Comparison of ENCODE assay signal across 8 mouse cellular contexts in genomic region chr19:5567180-5567533, GRCm38 (mm10). TPM values are rescaled to one million over a fixed set of nuclear protein-coding genes. Genes with fewer than 3 reads are reported as not detected.
DNase-seq lines count a peak whose midpoint lies in the region; ATAC-seq and TF ChIP-seq lines count a peak whose summit lies in the region.

No protein-coding gene starts in this region.

- no peaks in the 10 kb centered on the region for H3K27me3 ChIP-seq in heart, adult 2 months (ENCODE audit: control insufficient read depth, insufficient read depth, low read length)
- H3K27me3 ChIP-seq in CH12.LX (replicated peaks) = peaks cover 34% of the 10 kb centered on the region
- H3K27me3 ChIP-seq in forebrain, embryonic 10.5 days (ENCODE audit: poor library complexity, severe bottlenecking) = peaks cover 66% of the 10 kb centered on the region
- H3K27me3 ChIP-seq in liver, embryonic 13.5 days = peaks cover 51% of the 10 kb centered on the region

- TF ChIP-seq RAD21 in CH12.LX (IDR thresholded peaks at IDR 0.05; ENCODE audit: low read depth, low read length) = no peak

- dilution Hi-C loops in CH12.LX (cut with MboI; ENCODE audit: extremely low pct_ligation_motif_present, extremely low pct_unique_long_range_greater_than_20kb, low sequenced_read_pairs) = no loop called here

- peak overlapping the region; percentile 96 for H3K27ac ChIP-seq in heart, adult 2 months
- peak overlapping the region; percentile 94 for H3K27ac ChIP-seq in CH12.LX (ENCODE audit: insufficient read depth, low read depth)
- H3K27ac ChIP-seq in forebrain, embryonic 10.5 days = peak overlapping the region; percentile 89
- peak overlapping the region; percentile 95 for H3K27ac ChIP-seq in liver, embryonic 13.5 days

- ATAC-seq in liver, embryonic 13.5 days (ENCODE audit: low read depth) = peak; percentile 48

- DNase-seq in heart, adult 2 months = no peak
- DNase-seq in heart, postnatal 14 days = no peak
- no peak for DNase-seq in CH12.LX (ENCODE audit: extremely low read depth)
- DNase-seq in forebrain, embryonic 10.5 days (ENCODE audit: extremely low spot score, low spot score) = no peak
- no peak for DNase-seq in liver, embryonic 13.5 days
- DNase-seq in ovary, postnatal 36 days (ENCODE audit: low spot score) = no peak
- DNase-seq in gastrocnemius, adult 18-20 months (ENCODE audit: low spot score) = no peak
- no peak for DNase-seq in left cerebral cortex, adult 18-20 months (ENCODE audit: low spot score in 2 of 2)

- in situ Hi-C loops in CH12.LX (cut with MboI; ENCODE audit: low pct_ligation_motif_present, low pct_unique_long_range_greater_than_20kb, low sequenced_read_pairs) = no loop called here

- H3K79me2 ChIP-seq in heart, adult 2 months (replicated peaks; ENCODE audit: control insufficient read depth, insufficient read depth, low read length) = peaks cover 1% of the 10 kb centered on the region; the same call in 1 of the 2 replicates
- H3K79me2 ChIP-seq in CH12.LX (replicated peaks; ENCODE audit: control insufficient read depth, extremely low read depth, insufficient read depth, poor library complexity, severe bottlenecking) = 0 out of 2 replicates have a peak, but pooled peaks cover 5% of the 10 kb centered on the region

- H3K4me1 ChIP-seq in heart, adult 2 months (ENCODE audit: control insufficient read depth, insufficient read depth, low read length) = peaks cover 4% of the 10 kb centered on the region; the same call in 1 of the 2 replicates
- peaks cover 7 to 22% of the 10 kb centered on the region in 2 experiments for H3K4me1 ChIP-seq in CH12.LX (ENCODE audit: control insufficient read depth in 1 of 2, insufficient read depth in 2 of 2)
- peaks cover 32% of the 10 kb centered on the region for H3K4me1 ChIP-seq in forebrain, embryonic 10.5 days
- peaks cover 41% of the 10 kb centered on the region for H3K4me1 ChIP-seq in liver, embryonic 13.5 days (replicated peaks)

- no peaks in the 10 kb centered on the region for H3K9me3 ChIP-seq in CH12.LX (replicated peaks; ENCODE audit: low read length)
- H3K9me3 ChIP-seq in forebrain, embryonic 10.5 days = no peaks in the 10 kb centered on the region
- H3K9me3 ChIP-seq in liver, embryonic 13.5 days (replicated peaks) = no peaks in the 10 kb centered on the region

- no peak for TF ChIP-seq POLR2A in heart, adult 2 months (IDR thresholded peaks at IDR 0.05; ENCODE audit: insufficient read depth, low read depth, low read length)
- no peak for TF ChIP-seq POLR2A in CH12.LX (IDR thresholded peaks at IDR 0.05; ENCODE audit: low read depth, low read length)

- H3K4me3 ChIP-seq in heart, adult 2 months = peak overlapping the region; percentile 89
- H3K4me3 ChIP-seq in CH12.LX (replicated peaks in 1 of 3; ENCODE audit: low read depth in 2 of 3, low read length in 2 of 3, poor library complexity in 1 of 3) = peak overlapping the region; percentile 43 to 87 (median 78)
- peak overlapping the region; percentile 82 for H3K4me3 ChIP-seq in forebrain, embryonic 10.5 days
- peak overlapping the region; percentile 85 for H3K4me3 ChIP-seq in liver, embryonic 13.5 days (replicated peaks)

- WGBS in heart, adult 2 months = 2% methylated on average over 26 of the region's 26 CpGs
- 2% methylated on average over 26 of the region's 26 CpGs for WGBS in forebrain, embryonic 10.5 days
- 2% methylated on average over 26 of the region's 26 CpGs for WGBS in liver, embryonic 13.5 days (ENCODE audit: insufficient replicate concordance)

- peak overlapping the region; percentile 84 for H3K4me2 ChIP-seq in CH12.LX (ENCODE audit: insufficient read depth, low read depth, poor library complexity, severe bottlenecking)
- peak overlapping the region; percentile 99 for H3K4me2 ChIP-seq in liver, embryonic 13.5 days

- TF ChIP-seq CTCF in heart, adult 2 months (IDR thresholded peaks at IDR 0.05) = no peak
- no peak for TF ChIP-seq CTCF in CH12.LX (conservative IDR thresholded peaks at IDR 0.05 in 1 of 2, IDR thresholded peaks at IDR 0.05 in 1 of 2; ENCODE audit: low read depth in 2 of 2, low read length in 2 of 2)

- no peak for TF ChIP-seq EP300 in heart, adult 2 months (IDR thresholded peaks at IDR 0.05; ENCODE audit: insufficient read depth, low read depth, low read length)
- TF ChIP-seq EP300 in CH12.LX (IDR thresholded peaks at IDR 0.05; ENCODE audit: low read length) = no peak

- peak overlapping the region; percentile 86 for H3K9ac ChIP-seq in heart, adult 2 months (ENCODE audit: low read depth, low read length)
- H3K9ac ChIP-seq in CH12.LX (ENCODE audit: insufficient read depth, low read depth) = peak overlapping the region; percentile 88
- H3K9ac ChIP-seq in liver, embryonic 13.5 days = peak overlapping the region; percentile 91

- no peaks in the 10 kb centered on the region for H3K36me3 ChIP-seq in heart, adult 2 months (ENCODE audit: control insufficient read depth, insufficient read depth, low read length)
- peaks cover 26 to 31% of the 10 kb centered on the region in 2 experiments for H3K36me3 ChIP-seq in CH12.LX (replicated peaks in 1 of 2; ENCODE audit: control insufficient read depth in 1 of 2, insufficient read depth in 1 of 2, low read length in 1 of 2)
- H3K36me3 ChIP-seq in forebrain, embryonic 10.5 days (replicated peaks) = 0 out of 2 replicates have a peak, but pooled peaks cover 4% of the 10 kb centered on the region
- peaks cover 25% of the 10 kb centered on the region for H3K36me3 ChIP-seq in liver, embryonic 13.5 days

- intact Hi-C loops in heart, adult 2 months (cut with DNase I) = no loop called here
- intact Hi-C loops in heart, postnatal 14 days (cut with DNase I) = loop anchor here (5.0 kb wide), 1 partner anchor 160 kb away; the partner anchor contains the start of genes Ehbp1l1 and Fam89b

TF ChIP-seq in CH12.LX, 34 proteins besides CTCF, POLR2A, EP300 and RAD21:
- no peak for TF ChIP-seq BHLHE40 (IDR thresholded peaks at IDR 0.05; ENCODE audit: low read depth, low read length)
- TF ChIP-seq ZMIZ1 (IDR thresholded peaks at IDR 0.05; ENCODE audit: low read depth, low read length) = 0 out of 2 replicates have a peak, but pooled peaks have one; percentile 20

RNA-seq across cellular contexts. Expression of gene Ap5b1, which starts 0.7 kb away (rescaled TPM):
- total RNA-seq in heart, adult 2 months (2021) = 1 to 10 TPM; 3.0 to 3.3 TPM
- 3.0 and 3.1 TPM in 2 replicates for polyA plus RNA-seq in heart, adult 2 months (2012; rRNA removed)
- 1 to 10 TPM; 2.3 to 3.5 TPM for total RNA-seq in heart, postnatal 14 days (2021)
- total RNA-seq in CH12.LX (2012; rRNA removed) (9.6 and 10.6 TPM in 2 replicates), CH12.LX (2014; rRNA removed) (3.2 and 3.6 TPM in 2 replicates)
- 6.5 and 8.5 TPM in 2 replicates for polyA plus RNA-seq in CH12.LX (2012; ENCODE audit: insufficient read length, low read depth)
- polyA plus RNA-seq in forebrain, embryonic 10.5 days (2016; fragmentation: Nextera tagmentation; extraction: Ambion mirVana) = 2.0 TPM in 2 replicates
- polyA plus RNA-seq in liver, embryonic 13.5 days (2015; fragmentation: Nextera tagmentation; extraction: Ambion mirVana) = 2.3 and 2.9 TPM in 2 replicates
- 1 to 10 TPM; 1.7 to 2.5 TPM for total RNA-seq in gastrocnemius, adult 18-20 months (2021)
- total RNA-seq in left cerebral cortex, adult 18-20 months (2021) = 1 to 10 TPM; 5.7 to 6.1 TPM

RNA-seq across cellular contexts. Expression of gene Ovol1, which starts 6.7 kb away (rescaled TPM):
- total RNA-seq in heart, adult 2 months (2021) = not detected
- 0.04 TPM in 1 of 2 replicates, not detected in the other for polyA plus RNA-seq in heart, adult 2 months (2012; rRNA removed)
- total RNA-seq in heart, postnatal 14 days (2021) = not detected
- total RNA-seq in CH12.LX (2012; rRNA removed) (not detected in 2 replicates), CH12.LX (2014; rRNA removed) (not detected in 2 replicates)
- not detected in 2 replicates for polyA plus RNA-seq in CH12.LX (2012; ENCODE audit: insufficient read length, low read depth)
- polyA plus RNA-seq in forebrain, embryonic 10.5 days (2016; fragmentation: Nextera tagmentation; extraction: Ambion mirVana) = 0.37 and 0.52 TPM in 2 replicates
- 0.06 and 0.09 TPM in 2 replicates for polyA plus RNA-seq in liver, embryonic 13.5 days (2015; fragmentation: Nextera tagmentation; extraction: Ambion mirVana)
- total RNA-seq in gastrocnemius, adult 18-20 months (2021) = not detected
- not detected for total RNA-seq in left cerebral cortex, adult 18-20 months (2021)

RNA-seq across cellular contexts. Expression of gene Rnaseh2c, which starts 34.5 kb away (rescaled TPM):
- total RNA-seq in heart, adult 2 months (2021) = 10 to 100 TPM; 50.2 to 58.6 TPM
- polyA plus RNA-seq in heart, adult 2 months (2012; rRNA removed) = 18.7 and 37.1 TPM in 2 replicates
- total RNA-seq in heart, postnatal 14 days (2021) = 10 to 100 TPM; 50.8 to 51.8 TPM
- 124 and 164 TPM in 2 replicates for total RNA-seq in CH12.LX (2012; rRNA removed)
- total RNA-seq in CH12.LX (2014; rRNA removed) = 51.3 and 54.2 TPM in 2 replicates
- 75.4 and 79.0 TPM in 2 replicates for polyA plus RNA-seq in CH12.LX (2012; ENCODE audit: insufficient read length, low read depth)
- polyA plus RNA-seq in forebrain, embryonic 10.5 days (2016; fragmentation: Nextera tagmentation; extraction: Ambion mirVana) = 187 and 200 TPM in 2 replicates
- 164 and 176 TPM in 2 replicates for polyA plus RNA-seq in liver, embryonic 13.5 days (2015; fragmentation: Nextera tagmentation; extraction: Ambion mirVana)
- 10 to 100 TPM; 40.7 to 50.1 TPM for total RNA-seq in gastrocnemius, adult 18-20 months (2021)
- 10 to 100 TPM; 83.1 to 83.4 TPM for total RNA-seq in left cerebral cortex, adult 18-20 months (2021)

RNA-seq across cellular contexts. Expression of gene Kat5, which starts 42.9 kb away (rescaled TPM):
- 10 to 100 TPM; 27.0 to 27.5 TPM for total RNA-seq in heart, adult 2 months (2021)
- 36.1 and 56.9 TPM in 2 replicates for polyA plus RNA-seq in heart, adult 2 months (2012; rRNA removed)
- 10 to 100 TPM; 28.4 to 30.8 TPM for total RNA-seq in heart, postnatal 14 days (2021)
- total RNA-seq in CH12.LX (2012; rRNA removed) (44.9 and 46.5 TPM in 2 replicates), CH12.LX (2014; rRNA removed) (75.4 and 106 TPM in 2 replicates)
- 50.1 and 62.8 TPM in 2 replicates for polyA plus RNA-seq in CH12.LX (2012; ENCODE audit: insufficient read length, low read depth)
- polyA plus RNA-seq in forebrain, embryonic 10.5 days (2016; fragmentation: Nextera tagmentation; extraction: Ambion mirVana) = 64.9 and 67.9 TPM in 2 replicates
- 21.7 and 23.8 TPM in 2 replicates for polyA plus RNA-seq in liver, embryonic 13.5 days (2015; fragmentation: Nextera tagmentation; extraction: Ambion mirVana)
- 10 to 100 TPM; 24.0 to 26.0 TPM for total RNA-seq in gastrocnemius, adult 18-20 months (2021)
- 10 to 100 TPM; 92.6 to 96.3 TPM for total RNA-seq in left cerebral cortex, adult 18-20 months (2021)

RNA-seq across cellular contexts. Expression of gene Snx32, which starts 56.8 kb away (rescaled TPM):
- total RNA-seq in heart, adult 2 months (2021) = 1 to 10 TPM; 3.9 to 5.2 TPM
- polyA plus RNA-seq in heart, adult 2 months (2012; rRNA removed) = 11.4 and 13.0 TPM in 2 replicates
- total RNA-seq in heart, postnatal 14 days (2021) = 1 to 10 TPM; 6.6 to 8.5 TPM
- total RNA-seq in CH12.LX (2012; rRNA removed) (2.7 and 2.8 TPM in 2 replicates), CH12.LX (2014; rRNA removed) (0.75 and 0.96 TPM in 2 replicates)
- 1.2 and 2.4 TPM in 2 replicates for polyA plus RNA-seq in CH12.LX (2012; ENCODE audit: insufficient read length, low read depth)
- 7.0 and 7.9 TPM in 2 replicates for polyA plus RNA-seq in forebrain, embryonic 10.5 days (2016; fragmentation: Nextera tagmentation; extraction: Ambion mirVana)
- polyA plus RNA-seq in liver, embryonic 13.5 days (2015; fragmentation: Nextera tagmentation; extraction: Ambion mirVana) = 6.4 and 7.0 TPM in 2 replicates
- total RNA-seq in gastrocnemius, adult 18-20 months (2021) = 1 to 10 TPM; 5.5 to 5.8 TPM
- 10 to 100 TPM; 88.3 TPM for total RNA-seq in left cerebral cortex, adult 18-20 months (2021)
